Mouse (Mus musculus) MEL (cell line): Measurements from ENCODE around the gene Scn2b.

Source experiments
- ELF1 ChIP-seq: IDR thresholded peaks from 2 replicates; pipeline ENCODE4 v1.6.1; 2014; ENCODE audit warnings: low read depth, mild to moderate bottlenecking, inconsistent platforms, low read length, improper control_type of control experiment, moderate library complexity
- EP300 ChIP-seq, 2 experiments: IDR thresholded peaks; 2 replicates each; pipeline ENCODE4 v1.6.1; 2011; ENCODE audit warnings: improper control_type of control experiment in 2 of 2, low read length in 2 of 2, low read depth in 1 of 2, mild to moderate bottlenecking in 1 of 2
- HCFC1 ChIP-seq: IDR thresholded peaks from 2 replicates; pipeline ENCODE4 v1.6.1; 2012; ENCODE audit warnings: low read depth, mild to moderate bottlenecking, inconsistent platforms, low read length, improper control_type of control experiment, moderate library complexity
- POLR2A ChIP-seq, 2 experiments: IDR thresholded peaks; 2 replicates each; pipeline ENCODE4 v1.6.1; 2011 to 2012; ENCODE audit warnings: low read length in 2 of 2, mild to moderate bottlenecking in 2 of 2, control low read depth in 1 of 2, improper control_type of control experiment in 1 of 2, low read depth in 1 of 2, moderate library complexity in 1 of 2; ENCODE audit not compliant: control insufficient read depth in 1 of 2, insufficient read depth in 1 of 2, poor library complexity in 1 of 2
- POLR2AphosphoS2 ChIP-seq: IDR thresholded peaks from 2 replicates; pipeline ENCODE4 v1.6.1; 2011; ENCODE audit warnings: low read length, improper control_type of control experiment
- TAL1 ChIP-seq: IDR thresholded peaks from 2 replicates; pipeline ENCODE4 v1.6.1; 2012; ENCODE audit warnings: mild to moderate bottlenecking, inconsistent platforms, low read length, moderate library complexity, mixed read lengths

GRCm38 (mm10) chr9:45102528-45102927 lies 15.1 kb upstream of the Scn2b start:
- TF ChIP-seq POLR2AphosphoS2 (no peak), POLR2A (IDR thresholded peaks at IDR 0.05; ENCODE audit: control insufficient read depth in 1 of 2, insufficient read depth in 1 of 2, low read depth in 1 of 2, low read length in 2 of 2, poor library complexity in 1 of 2) (no peak), EP300 (IDR thresholded peaks at IDR 0.05; ENCODE audit: low read depth in 1 of 2, low read length in 2 of 2) (no peak), TAL1 (no peak), ELF1 (no peak), HCFC1 (no peak)
